Mouse (Mus musculus) spleen, adult 12 weeks (tissue): Measurements from ENCODE around the gene Fhl2.

Source experiments
- DNase-seq: peaks from one replicate; pipeline ENCODE4 v3.0.0; 2022; ENCODE audit warnings: low spot score

The Fhl2 gene

GRCm38 (mm10) chr1:43108729-43109128 lies 88.1 kb downstream of the Fhl2 start:
- no peak for DNase-seq

- DNase-seq: peak; percentile 88
Measured at GRCm38 (mm10) chr1:43098031-43098984, 98.5 kb downstream of the Fhl2 start, which contains the start of the genes Tgfbrap1 and AI597479. TSS of gene Tgfbrap1 (minus strand) at chr1:43098637. TSS of gene AI597479 (plus strand) at chr1:43098710.

- no peak for DNase-seq
Measured at GRCm38 (mm10) chr1:43094206-43094605, 102.6 kb downstream of the Fhl2 start.

- DNase-seq: peak; percentile 57
Measured at GRCm38 (mm10) chr1:43092056-43093015, 104.4 kb downstream of the Fhl2 start.

DNA sequence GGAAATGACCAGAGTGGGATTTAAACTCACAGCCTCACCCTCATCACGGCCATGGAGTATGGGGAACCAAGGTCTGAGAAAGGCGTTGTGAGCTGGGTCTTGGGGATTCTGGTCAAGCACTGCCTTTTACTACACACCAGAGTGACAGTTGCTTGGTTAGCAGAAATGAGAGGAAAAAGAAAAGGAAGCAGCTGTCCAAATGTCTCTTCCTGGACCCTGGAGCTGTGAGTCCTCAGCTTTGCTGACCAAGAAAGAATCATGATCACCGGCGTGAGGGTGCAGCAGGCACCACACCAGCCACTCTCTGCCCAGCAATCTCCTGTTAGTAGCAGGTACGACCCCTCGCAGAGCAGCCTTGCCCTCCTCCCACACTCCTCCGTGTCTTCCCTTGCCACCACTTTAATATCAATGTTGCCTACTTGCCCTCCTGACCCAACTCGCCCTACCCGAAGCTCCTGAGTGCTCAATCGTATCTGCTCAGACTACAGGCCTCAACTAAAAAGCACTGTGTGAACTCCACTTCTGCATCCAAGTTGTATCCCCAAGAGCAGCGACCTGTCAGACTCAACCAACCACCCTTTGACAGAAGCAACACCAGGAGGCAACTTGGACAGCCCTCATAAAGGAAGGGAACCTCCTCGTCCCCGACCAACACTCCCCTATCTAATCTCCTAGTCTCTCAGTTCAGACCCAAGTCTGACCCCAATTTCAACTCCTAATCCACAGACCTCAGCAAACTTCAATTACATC lies 105.3 kb downstream of the Fhl2 start:
- DNase-seq: no peak

- DNase-seq: no peak
Measured at GRCm38 (mm10) chr1:43090418-43090817, 106.4 kb downstream of the Fhl2 start.

GRCm38 (mm10) chr1:43082946-43083345 lies 113.8 kb downstream of the Fhl2 start:
- no peak for DNase-seq

GRCm38 (mm10) chr1:43078124-43078523 lies 118.7 kb downstream of the Fhl2 start:
- DNase-seq: no peak

DNA sequence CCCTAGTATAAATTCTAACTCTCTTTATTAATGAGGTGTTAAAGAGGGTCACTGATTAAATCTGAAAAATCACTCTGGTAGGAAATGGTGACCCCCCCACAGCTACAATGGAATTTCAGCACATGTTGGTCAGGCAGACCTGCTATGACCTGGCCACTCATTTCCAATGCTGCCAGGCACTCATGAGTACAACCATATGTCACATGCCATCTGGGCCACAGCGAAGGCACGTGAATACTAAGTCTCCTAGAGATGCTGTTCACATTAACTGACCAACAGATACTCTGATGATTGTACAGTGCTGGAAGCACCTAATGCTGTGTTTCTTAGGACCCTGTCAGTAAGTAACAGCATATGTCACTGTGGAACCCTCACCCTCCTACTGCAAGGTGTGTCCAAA lies 122.0 kb downstream of the Fhl2 start:
- DNase-seq: no peak
